ENCODE assay signal across 23 mouse cellular contexts in the genomic region with DNA sequence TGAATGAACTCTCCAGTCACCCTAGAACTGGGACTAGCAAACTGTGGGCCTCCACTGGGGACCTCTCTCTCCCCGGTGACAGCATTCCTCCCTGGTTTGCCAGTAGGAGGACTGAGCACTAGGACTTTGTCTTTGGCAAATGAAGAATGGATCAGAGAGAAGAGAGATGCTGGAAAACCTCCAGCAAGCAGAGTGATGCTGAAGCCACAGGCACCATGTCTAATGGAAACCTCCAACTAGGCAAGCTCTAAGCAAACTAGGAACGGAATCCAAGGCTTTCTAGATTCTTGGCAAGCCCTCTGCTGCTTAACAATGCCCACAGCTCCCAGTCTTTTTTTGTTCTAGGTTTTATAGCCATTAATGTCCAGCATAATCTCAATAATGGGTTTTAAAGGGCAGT. TPM values are rescaled to one million over a fixed set of nuclear protein-coding genes. Genes with fewer than 3 reads are reported as not detected.
DNase-seq lines count a peak whose midpoint lies in the region; TF ChIP-seq lines count a peak whose summit lies in the region.
"Had no signal": no experiment of that assay in that cellular context is flagged by ENCODE, and none has a peak within 500 bp of the region (broad histone marks: within the 10 kb centered on the region; RNA-seq: fewer than 3 reads in every experiment).

No protein-coding gene starts in this region.

- intact Hi-C loops in left cerebral cortex, postnatal 25 days (cut with DNase I), result no loop called here
- intact Hi-C loops in left cerebral cortex, adult 2 months (cut with DNase I), result no loop called here

- no peak overlapping the region for H3K4me3 ChIP-seq in left cerebral cortex, adult 2 months
- H3K4me3 ChIP-seq: forebrain, embryonic 13.5 days; heart, adult 2 months; heart, embryonic 12.5 days; hindbrain, embryonic 13.5 days; limb, embryonic 12.5 days; liver, embryonic 12.5 days; midbrain, embryonic 12.5 days; neural tube, embryonic 13.5 days had no signal

- no peak overlapping the region for H3K27ac ChIP-seq in left cerebral cortex, adult 2 months
- H3K27ac ChIP-seq: forebrain, embryonic 13.5 days; heart, adult 2 months; hindbrain, embryonic 13.5 days; limb, embryonic 12.5 days; liver, embryonic 12.5 days; midbrain, embryonic 12.5 days; neural tube, embryonic 13.5 days had no signal

- no peak for TF ChIP-seq CTCF in left cerebral cortex, adult 2 months (IDR thresholded peaks at IDR 0.05)

- DNase-seq in cerebellum, adult 9-11 months, result peak; percentile 10
- DNase-seq in cerebellum, postnatal 36 days, result no peak
- DNase-seq in layer of hippocampus, adult 11-12 months (ENCODE audit: low spot score), result peak; percentile 27
- no peak for DNase-seq in layer of hippocampus, postnatal 25 days (ENCODE audit: extremely low spot score in 1 of 2, low spot score in 1 of 2)
- DNase-seq in left cerebral cortex, postnatal 25 days (ENCODE audit: low spot score in 2 of 2), result peak; percentile 7 to 41
- no peak for DNase-seq in left cerebral cortex, adult 2 months (ENCODE audit: extremely low spot score in 1 of 2, low spot score in 2 of 2)
- DNase-seq: adrenal gland, postnatal 14 days; heart, adult 2 months; heart, postnatal 4 days; kidney, adult 11 months; kidney, postnatal 14 days; liver, postnatal 0 days; lung, postnatal 36 days; right cerebral cortex, postnatal 14 days; thymus, postnatal 4 days had no signal

RNA-seq across cellular contexts. Expression of a gene that starts 19.3 kb away (rescaled TPM):
- 10 to 100 TPM; 21.9 to 22.4 TPM for total RNA-seq in layer of hippocampus, postnatal 25 days (2021)
- 10 to 100 TPM; 21.9 to 23.3 TPM for total RNA-seq in left cerebral cortex, postnatal 25 days (2021)
- 10 to 100 TPM; 16.0 to 16.7 TPM for total RNA-seq in left cerebral cortex, adult 2 months (2021)
- total RNA-seq: megakaryocyte, adult 5-6 weeks had no signal

RNA-seq across cellular contexts. Expression of a gene that starts 48.8 kb away (rescaled TPM):
- 100 to 1,000 TPM; 140 to 149 TPM for total RNA-seq in layer of hippocampus, postnatal 25 days (2021)
- total RNA-seq in left cerebral cortex, postnatal 25 days (2021), result 100 to 1,000 TPM; 178 to 186 TPM
- 100 to 1,000 TPM; 165 to 181 TPM for total RNA-seq in left cerebral cortex, adult 2 months (2021)

Comparison
In these comparisons a context has a peak if more than half of its experiments do, and no peak if none do; other contexts are left out.
1. DNase-seq: peak in cerebellum, adult 9-11 months (single experiment), layer of hippocampus, adult 11-12 months (single experiment) and left cerebral cortex, postnatal 25 days (2 of 2); none in cerebellum, postnatal 36 days (0 of 2), layer of hippocampus, postnatal 25 days (0 of 2) and left cerebral cortex, adult 2 months (0 of 2).